Mouse (Mus musculus): Measurements from ENCODE around the gene Nudt19. TPM values are rescaled to one million over a fixed set of nuclear protein-coding genes. Genes with fewer than 3 reads are reported as not detected.

Nudt19 gene
- polyA plus RNA-seq, 1 experiment from 2014 or later: 135 TPM

DNA sequence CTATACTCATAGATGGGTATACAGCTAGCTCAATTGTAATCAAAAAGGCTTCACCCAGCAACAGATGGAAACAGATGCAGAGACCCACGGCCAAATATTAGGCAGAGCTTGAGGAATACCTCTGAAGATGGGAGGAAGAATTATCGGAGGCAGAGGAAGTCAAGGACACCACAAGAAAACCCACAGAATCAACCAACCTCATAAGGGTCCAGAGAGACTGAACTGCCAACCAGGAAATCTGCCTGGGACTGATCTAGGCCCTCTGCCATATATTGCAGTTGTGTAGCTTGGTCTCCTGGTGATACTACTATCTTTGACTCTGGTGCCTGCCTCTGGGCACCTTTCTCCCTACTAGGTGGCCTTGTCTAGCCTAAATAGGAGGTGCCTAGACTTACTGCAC, 29.3 kb downstream of the Nudt19 start:
- DNase-seq (ENCODE audit: low spot score): no peak
- Histone ChIP-seq H3K36me3 (ENCODE audit: insufficient read depth, low read length) (no peaks in the 10 kb centered on the region), H3K27ac (no peak overlapping the region), H3K9me3 (replicated peaks; ENCODE audit: low read length) (no peaks in the 10 kb centered on the region), H3K4me3 (replicated peaks; ENCODE audit: low read depth, low read length) (no peak overlapping the region), H3K4me2 (ENCODE audit: low read length) (no peak overlapping the region), H3K4me1 (replicated peaks; ENCODE audit: insufficient read depth, low read length) (no peaks in the 10 kb centered on the region), H3K27me3 (ENCODE audit: insufficient read depth, low read length) (no peaks in the 10 kb centered on the region), H3K9ac (ENCODE audit: low read depth, low read length) (no peak overlapping the region)
- no peak for TF ChIP-seq CTCF (IDR thresholded peaks at IDR 0.05; ENCODE audit: low read depth)
- ATAC-seq (replicated peaks; ENCODE audit: low FRiP score, low read depth): no peak
- 89% methylated on average over 2 of the region's 2 CpGs for WGBS

DNA sequence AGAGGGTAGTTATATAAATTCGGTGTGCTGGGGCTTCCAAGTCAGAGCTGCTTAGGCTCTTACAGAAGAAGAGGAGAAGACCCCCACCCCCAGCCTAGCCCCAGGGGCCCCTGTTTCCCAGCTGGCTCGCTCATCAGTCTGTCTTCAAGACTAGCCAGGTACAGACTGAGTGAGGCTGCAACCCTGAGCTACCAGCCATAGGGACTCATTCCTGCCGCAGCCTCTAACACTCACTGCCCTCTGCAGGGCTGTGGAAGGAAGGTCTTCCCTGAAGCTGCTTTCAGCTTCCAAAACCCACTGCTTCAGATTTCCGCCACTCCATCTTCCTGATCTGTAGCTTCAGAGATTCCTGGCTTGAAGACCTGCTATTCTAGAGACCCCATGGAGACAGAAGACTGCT, 54.1 kb downstream of the Nudt19 start:
- Histone ChIP-seq H3K4me2 (ENCODE audit: low read length) (no peak overlapping the region), H3K4me1 (replicated peaks; ENCODE audit: insufficient read depth, low read length) (no peaks in the 10 kb centered on the region), H3K9ac (ENCODE audit: low read depth, low read length) (no peak overlapping the region), H3K4me3 (replicated peaks; ENCODE audit: low read depth, low read length) (no peak overlapping the region), H3K27me3 (ENCODE audit: insufficient read depth, low read length) (no peaks in the 10 kb centered on the region), H3K36me3 (ENCODE audit: insufficient read depth, low read length) (no peaks in the 10 kb centered on the region), H3K9me3 (replicated peaks; ENCODE audit: low read length) (no peaks in the 10 kb centered on the region), H3K27ac (no peak overlapping the region)
- 19% methylated on average over 4 of the region's 4 CpGs for WGBS
- peak; percentile 63 for TF ChIP-seq CTCF (IDR thresholded peaks at IDR 0.05; ENCODE audit: low read depth)
- no peak for ATAC-seq (replicated peaks; ENCODE audit: low FRiP score, low read depth)
- peak; percentile 66 for DNase-seq (ENCODE audit: low spot score)

DNA sequence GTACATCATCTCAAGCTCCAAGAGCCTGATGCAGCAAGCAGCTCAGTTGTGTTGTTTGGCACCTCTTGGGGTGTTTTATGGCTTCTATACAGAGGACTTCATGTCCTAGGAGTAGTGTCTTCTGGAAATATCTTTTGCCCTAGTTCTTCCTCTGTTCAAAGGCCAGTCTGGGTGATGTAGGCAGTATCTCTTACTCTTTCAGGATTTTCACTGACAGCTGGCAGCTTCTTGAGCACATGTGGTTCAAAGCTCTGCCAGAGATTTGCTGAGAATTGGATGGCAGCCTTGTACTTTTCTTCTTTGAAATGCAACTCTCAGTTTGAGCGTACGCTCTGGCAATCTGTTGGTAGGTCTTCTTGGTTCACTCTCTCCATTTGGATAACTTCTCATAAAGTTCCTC, 58.6 kb downstream of the Nudt19 start:
- WGBS: 100% methylated on average over 2 of the region's 2 CpGs
- no peaks in the 10 kb centered on the region for H3K27me3 ChIP-seq (ENCODE audit: insufficient read depth, low read length)
- ATAC-seq (replicated peaks; ENCODE audit: low FRiP score, low read depth) (no peak), DNase-seq (ENCODE audit: low spot score) (no peak)
- no peak overlapping the region for H3K9ac ChIP-seq (ENCODE audit: low read depth, low read length)
- no peaks in the 10 kb centered on the region for H3K36me3 ChIP-seq (ENCODE audit: insufficient read depth, low read length)
- no peak for TF ChIP-seq CTCF (IDR thresholded peaks at IDR 0.05; ENCODE audit: low read depth)
- H3K4me2 ChIP-seq (ENCODE audit: low read length): no peak overlapping the region
- no peak overlapping the region for H3K4me3 ChIP-seq (replicated peaks; ENCODE audit: low read depth, low read length)
- no peaks in the 10 kb centered on the region for H3K9me3 ChIP-seq (replicated peaks; ENCODE audit: low read length)
- H3K4me1 ChIP-seq (replicated peaks; ENCODE audit: insufficient read depth, low read length): no peaks in the 10 kb centered on the region
- H3K27ac ChIP-seq: no peak overlapping the region

Other genes starting within 250 kb of the Nudt19 start
- 17.0 and 17.6 TPM in 2 replicates for gene Gpatch1, start 237.9 kb downstream of the Nudt19 start, polyA plus RNA-seq (2015; fragmentation: Nextera tagmentation; extraction: Ambion mirVana)
- 14.6 and 15.1 TPM in 2 replicates for gene Rhpn2, start 222.1 kb downstream of the Nudt19 start, polyA plus RNA-seq (2015; fragmentation: Nextera tagmentation; extraction: Ambion mirVana)
- gene Faap24, start 159.5 kb downstream of the Nudt19 start, polyA plus RNA-seq (2015; fragmentation: Nextera tagmentation; extraction: Ambion mirVana): 14.3 and 15.4 TPM in 2 replicates
- gene Cep89, start 159.3 kb downstream of the Nudt19 start, polyA plus RNA-seq (2015; fragmentation: Nextera tagmentation; extraction: Ambion mirVana): 32.2 and 34.1 TPM in 2 replicates
- 31.8 and 35.1 TPM in 2 replicates for gene Slc7a9, start 107.5 kb downstream of the Nudt19 start, polyA plus RNA-seq (2015; fragmentation: Nextera tagmentation; extraction: Ambion mirVana)
- gene Tdrd12, start 18.6 kb downstream of the Nudt19 start, polyA plus RNA-seq (2015; fragmentation: Nextera tagmentation; extraction: Ambion mirVana): 0.38 and 0.62 TPM in 2 replicates
- 0.05 and 0.11 TPM in 2 replicates for gene Rgs9bp, start 29.3 kb upstream of the Nudt19 start, polyA plus RNA-seq (2015; fragmentation: Nextera tagmentation; extraction: Ambion mirVana)
- gene Ankrd27, start 29.9 kb upstream of the Nudt19 start, polyA plus RNA-seq (2015; fragmentation: Nextera tagmentation; extraction: Ambion mirVana): 18.5 and 19.5 TPM in 2 replicates
- 213 and 233 TPM in 2 replicates for gene Pdcd5, start 91.2 kb upstream of the Nudt19 start, polyA plus RNA-seq (2015; fragmentation: Nextera tagmentation; extraction: Ambion mirVana)
- gene Dpy19l3, start 198.2 kb upstream of the Nudt19 start, polyA plus RNA-seq (2015; fragmentation: Nextera tagmentation; extraction: Ambion mirVana): 21.3 and 23.9 TPM in 2 replicates
- 12.2 TPM in 2 replicates for gene Zfp507, start 246.7 kb upstream of the Nudt19 start, polyA plus RNA-seq (2015; fragmentation: Nextera tagmentation; extraction: Ambion mirVana)